Mouse (Mus musculus) limb, embryonic 12.5 days (tissue): ENCODE data around the gene Gtf2a1l. TPM values are rescaled to one million over a fixed set of nuclear protein-coding genes. Genes with fewer than 3 reads are reported as not detected.

Experiments used
- ATAC-seq: fragments of 200-750 bp; cut with Nextera tagmentation; 2 replicates; pipeline ENCODE4 v1.8.0; 2017; ENCODE audit warnings: low read depth, moderate TSS enrichment; ENCODE audit not compliant: insufficient number of reproducible peaks, insufficient read depth, low FRiP score, low TSS enrichment
- H3K27ac ChIP-seq: fragments of 300-500 bp; sonication (generic); 2 replicates; pipeline ENCODE4 v1.5.1; 2016; ENCODE audit warnings: mild to moderate bottlenecking, moderate library complexity
- H3K27me3 ChIP-seq: fragments of 300-500 bp; sonication (generic); 2 replicates; pipeline ENCODE4 v1.6.1; 2016; ENCODE audit warnings: mild to moderate bottlenecking, moderate library complexity
- H3K36me3 ChIP-seq: fragments of 300-500 bp; sonication (generic); 2 replicates; pipeline ENCODE4 v1.6.1; 2016; ENCODE audit warnings: mild to moderate bottlenecking, moderate library complexity
- H3K4me1 ChIP-seq: fragments of 300-500 bp; sonication (generic); replicated peaks from 2 replicates; pipeline ENCODE4 v1.6.1; 2016
- H3K4me2 ChIP-seq: fragments of 300-500 bp; sonication (generic); 2 replicates; pipeline ENCODE4 v1.6.1; 2016; ENCODE audit warnings: mild to moderate bottlenecking, moderate library complexity
- H3K4me3 ChIP-seq: fragments of 300-500 bp; sonication (generic); replicated peaks from 2 replicates; pipeline ENCODE4 v1.5.1; 2016; ENCODE audit warnings: mild to moderate bottlenecking
- H3K9ac ChIP-seq: fragments of 300-500 bp; sonication (generic); replicated peaks from 2 replicates; pipeline ENCODE4 v1.6.1; 2016; ENCODE audit warnings: mild to moderate bottlenecking, moderate library complexity
- H3K9me3 ChIP-seq: fragments of 300-500 bp; sonication (generic); 2 replicates; pipeline ENCODE4 v1.6.1; 2016; ENCODE audit warnings: mild to moderate bottlenecking, moderate library complexity
- WGBS: fragments of 180-500 bp; shearing (Covaris S2); methylation state at CpG from one replicate; pipeline ENCODE4 v1.1.7; 2016; 5-methylcytosine and 5-hydroxymethylcytosine counted together
- polyA plus RNA-seq: library from polyadenylated mRNA; unstranded; fragments of >200 nt; fragmentation: Nextera tagmentation; extraction: Ambion mirVana; gene quantifications from 2 replicates; pipeline ENCODE4 v1.2.1, GENCODE M21; 2016

Gene Gtf2a1l
- polyA plus RNA-seq, 1 experiment from 2014 or later: not detected

GRCm38 (mm10) chr17:88652702-88653374, 15.6 kb upstream of the Gtf2a1l start:
- no peak overlapping the region for H3K4me2 ChIP-seq
- H3K27me3 ChIP-seq: 0 out of 2 replicates have a peak, but pooled peaks cover 5% of the 10 kb centered on the region
- peaks cover 14% of the 10 kb centered on the region for H3K36me3 ChIP-seq
- WGBS: 20% methylated on average over 21 of the region's 21 CpGs
- no peaks in the 10 kb centered on the region for H3K9me3 ChIP-seq
- no peaks in the 10 kb centered on the region for H3K4me1 ChIP-seq
- H3K4me3 ChIP-seq: no peak overlapping the region
- H3K27ac ChIP-seq: no peak overlapping the region
- H3K9ac ChIP-seq: no peak overlapping the region
- ATAC-seq: peak; percentile 47; the same call in 1 of the 2 replicates

- H3K36me3 ChIP-seq: peaks cover 9% of the 10 kb centered on the region
- H3K4me1 ChIP-seq: no peaks in the 10 kb centered on the region
- H3K27ac ChIP-seq: no peak overlapping the region
- 0 out of 2 replicates have a peak, but pooled peaks cover 5% of the 10 kb centered on the region for H3K27me3 ChIP-seq
- no peak overlapping the region for H3K4me2 ChIP-seq
- H3K4me3 ChIP-seq: no peak overlapping the region
- ATAC-seq: no peak
- no peak overlapping the region for H3K9ac ChIP-seq
- H3K9me3 ChIP-seq: no peaks in the 10 kb centered on the region
- WGBS: 81% methylated on average over 4 of the region's 4 CpGs
Observed at GRCm38 (mm10) chr17:88653375-88653769, 15.1 kb upstream of the Gtf2a1l start.

GRCm38 (mm10) chr17:88658510-88658909, 9.9 kb upstream of the Gtf2a1l start:
- WGBS: 83% methylated on average over 6 of the region's 6 CpGs
- H3K4me3 ChIP-seq: no peak overlapping the region
- H3K4me2 ChIP-seq: no peak overlapping the region
- no peaks in the 10 kb centered on the region for H3K9me3 ChIP-seq
- ATAC-seq: no peak
- no peaks in the 10 kb centered on the region for H3K27me3 ChIP-seq
- peaks cover 10% of the 10 kb centered on the region for H3K4me1 ChIP-seq
- no peak overlapping the region for H3K27ac ChIP-seq
- no peaks in the 10 kb centered on the region for H3K36me3 ChIP-seq
- H3K9ac ChIP-seq: no peak overlapping the region

- Histone ChIP-seq H3K4me1 (peaks cover 23% of the 10 kb centered on the region), H3K9me3 (no peaks in the 10 kb centered on the region), H3K9ac (no peak overlapping the region), H3K4me3 (no peak overlapping the region), H3K27me3 (0 out of 2 replicates have a peak, but pooled peaks cover 6% of the 10 kb centered on the region), H3K36me3 (no peaks in the 10 kb centered on the region), H3K4me2 (no peak overlapping the region), H3K27ac (no peak overlapping the region)
- 86% methylated on average over 2 of the region's 2 CpGs for WGBS
- ATAC-seq: no peak
Observed at GRCm38 (mm10) chr17:88666076-88666475, 2.4 kb upstream of the Gtf2a1l start.

- no peaks in the 10 kb centered on the region for H3K36me3 ChIP-seq
- no peak overlapping the region for H3K4me3 ChIP-seq
- no peak for ATAC-seq
- 0 out of 2 replicates have a peak, but pooled peaks cover 3% of the 10 kb centered on the region for H3K27me3 ChIP-seq
- 16% methylated on average over 2 of the region's 2 CpGs for WGBS
- peak overlapping the region; percentile 47; the same call in 1 of the 2 replicates for H3K27ac ChIP-seq
- peaks cover 19% of the 10 kb centered on the region for H3K4me1 ChIP-seq
- no peaks in the 10 kb centered on the region for H3K9me3 ChIP-seq
- no peak overlapping the region for H3K9ac ChIP-seq
- no peak overlapping the region for H3K4me2 ChIP-seq
Observed at GRCm38 (mm10) chr17:88669921-88670320, 1.5 kb downstream of the Gtf2a1l start.

- no peak overlapping the region for H3K4me2 ChIP-seq
- H3K27ac ChIP-seq: peak overlapping the region; percentile 47
- H3K4me1 ChIP-seq: peaks cover 19% of the 10 kb centered on the region
- H3K27me3 ChIP-seq: no peaks in the 10 kb centered on the region
- peak; percentile 67 for ATAC-seq
- H3K4me3 ChIP-seq: no peak overlapping the region
- H3K9ac ChIP-seq: no peak overlapping the region
- WGBS: 22% methylated on average over 4 of the region's 4 CpGs
- no peaks in the 10 kb centered on the region for H3K36me3 ChIP-seq
- no peaks in the 10 kb centered on the region for H3K9me3 ChIP-seq
Observed at GRCm38 (mm10) chr17:88670800-88671199, 2.3 kb downstream of the Gtf2a1l start.

GRCm38 (mm10) chr17:88675310-88676309, 7.2 kb downstream of the Gtf2a1l start:
- no peaks in the 10 kb centered on the region for H3K9me3 ChIP-seq
- 92% methylated on average over 23 of the region's 23 CpGs for WGBS
- H3K27ac ChIP-seq: no peak overlapping the region
- no peak overlapping the region for H3K4me2 ChIP-seq
- H3K4me1 ChIP-seq: peaks cover 8% of the 10 kb centered on the region
- no peak overlapping the region for H3K9ac ChIP-seq
- H3K27me3 ChIP-seq: no peaks in the 10 kb centered on the region
- no peaks in the 10 kb centered on the region for H3K36me3 ChIP-seq
- no peak for ATAC-seq
- H3K4me3 ChIP-seq: no peak overlapping the region

GRCm38 (mm10) chr17:88688226-88688625, 19.8 kb downstream of the Gtf2a1l start:
- no peak for ATAC-seq
- no peak overlapping the region for H3K4me2 ChIP-seq

GRCm38 (mm10) chr17:88696656-88697333, 28.3 kb downstream of the Gtf2a1l start:
- ATAC-seq: no peak
- no peaks in the 10 kb centered on the region for H3K9me3 ChIP-seq
- peaks cover 9% of the 10 kb centered on the region for H3K4me1 ChIP-seq
- whole genome bisulfite sequencing: 46% methylated on average over 9 of the region's 9 CpGs
- H3K4me3 ChIP-seq: no peak overlapping the region
- H3K27me3 ChIP-seq: no peaks in the 10 kb centered on the region
- H3K36me3 ChIP-seq: no peaks in the 10 kb centered on the region
- H3K27ac ChIP-seq: peak overlapping the region; percentile 41; the same call in 1 of the 2 replicates
- H3K4me2 ChIP-seq: 0 out of 2 replicates have a peak overlapping the region, but pooled peaks have one; percentile 17
- H3K9ac ChIP-seq: no peak overlapping the region

More at GRCm38 (mm10) chr17:88688226-88688625, 19.8 kb downstream of the Gtf2a1l start:
- Histone ChIP-seq H3K36me3 (no peaks in the 10 kb centered on the region), H3K4me3 (no peak overlapping the region), H3K27me3 (no peaks in the 10 kb centered on the region), H3K9me3 (no peaks in the 10 kb centered on the region), H3K9ac (no peak overlapping the region), H3K27ac (no peak overlapping the region), H3K4me1 (no peaks in the 10 kb centered on the region; the same call in 1 of the 2 replicates)
- WGBS: 46% methylated on average over 11 of the region's 11 CpGs

- Histone ChIP-seq H3K9ac (no peak overlapping the region), H3K36me3 (no peaks in the 10 kb centered on the region), H3K27ac (no peak overlapping the region), H3K27me3 (no peaks in the 10 kb centered on the region), H3K4me2 (no peak overlapping the region), H3K4me3 (no peak overlapping the region), H3K9me3 (no peaks in the 10 kb centered on the region), H3K4me1 (peaks cover 9% of the 10 kb centered on the region)
- ATAC-seq: no peak
Observed at GRCm38 (mm10) chr17:88700901-88701300, 32.4 kb downstream of the Gtf2a1l start.

- no peak overlapping the region for H3K4me3 ChIP-seq
- no peaks in the 10 kb centered on the region for H3K36me3 ChIP-seq
- H3K4me2 ChIP-seq: no peak overlapping the region
- H3K4me1 ChIP-seq: peaks cover under 1% of the 10 kb centered on the region; the same call in 1 of the 2 replicates
- H3K9ac ChIP-seq: no peak overlapping the region
- H3K9me3 ChIP-seq: no peaks in the 10 kb centered on the region
- no peak for ATAC-seq
- no peaks in the 10 kb centered on the region for H3K27me3 ChIP-seq
- WGBS: 24% methylated on average over 6 of the region's 6 CpGs
- H3K27ac ChIP-seq: no peak overlapping the region
Observed at GRCm38 (mm10) chr17:88702345-88702744, 33.9 kb downstream of the Gtf2a1l start.
